Mouse (Mus musculus) heart, adult 2 months (tissue): ENCODE data around the gene Cd164l2. TPM values are rescaled to one million over a fixed set of nuclear protein-coding genes. Genes with fewer than 3 reads are reported as not detected.

Source experiments
- DNase-seq, 2 experiments: peaks; one replicate each; pipeline ENCODE4 v3.0.0; 2021
- H3K27ac ChIP-seq: fragments of 200-600 bp; 2 replicates; pipeline ENCODE4 v1.8.1; 2022
- H3K27me3 ChIP-seq: fragments of 200-500 bp; 2 replicates; pipeline ENCODE4 v1.6.1; 2012; ENCODE audit warnings: mild to moderate bottlenecking, low read length, inconsistent platforms, mixed read lengths; ENCODE audit not compliant: control insufficient read depth, insufficient read depth
- H3K36me3 ChIP-seq: fragments of 200-500 bp; 2 replicates; pipeline ENCODE4 v1.6.1; 2012; ENCODE audit warnings: low read length, inconsistent platforms; ENCODE audit not compliant: control insufficient read depth, insufficient read depth
- H3K4me1 ChIP-seq: fragments of 200-500 bp; 2 replicates; pipeline ENCODE4 v1.6.1; 2011; ENCODE audit warnings: low read length; ENCODE audit not compliant: control insufficient read depth, insufficient read depth
- H3K4me3 ChIP-seq: fragments of 200-600 bp; 2 replicates; pipeline ENCODE4 v1.8.1; 2022
- H3K79me2 ChIP-seq: fragments of 200-500 bp; replicated peaks from 2 replicates; pipeline ENCODE4 v1.6.1; 2012; ENCODE audit warnings: mild to moderate bottlenecking, inconsistent platforms, low read length, moderate library complexity, mixed read lengths; ENCODE audit not compliant: control insufficient read depth, insufficient read depth
- H3K9ac ChIP-seq: fragments of 200-500 bp; 2 replicates; pipeline ENCODE4 v1.6.1; 2012; ENCODE audit warnings: low read depth, mild to moderate bottlenecking, control low read depth, inconsistent platforms, low read length, mixed read lengths
- CTCF ChIP-seq: fragments of 200-600 bp; IDR thresholded peaks from 2 replicates; pipeline ENCODE4 v1.8.1; 2022; ENCODE audit warnings: antibody characterized with exemption, mild to moderate bottlenecking, moderate library complexity
- EP300 ChIP-seq: fragments of 200-500 bp; IDR thresholded peaks from 2 replicates; pipeline ENCODE4 v1.6.1; 2011; ENCODE audit warnings: low read depth, low read length, control low read depth; ENCODE audit not compliant: insufficient read depth
- POLR2A ChIP-seq: fragments of 200-500 bp; IDR thresholded peaks from 2 replicates; pipeline ENCODE4 v1.6.1; 2011; ENCODE audit warnings: mild to moderate bottlenecking, low read depth, low read length, control low read depth; ENCODE audit not compliant: insufficient read depth
- WGBS: fragments of 180-500 bp; shearing (Covaris S2); methylation state at CpG from one replicate; pipeline ENCODE4 v1.1.7; 2018; 5-methylcytosine and 5-hydroxymethylcytosine counted together
- intact Hi-C: fragments of 180-260 bp; cut with DNase I; formaldehyde crosslinking; loops from one replicate; pipeline ENCODE4 v1.15.1; 2025
- microRNA-seq, 2 experiments: library from miRNA; unstranded; fragments of <30 nt; microRNA quantifications; one replicate each; pipeline ENCODE4 v1.2.0; 2021
- polyA plus RNA-seq: library from polyadenylated mRNA; depleted of rRNA; stranded (reverse); fragments of >200 nt; gene quantifications from 2 replicates; pipeline ENCODE4 v1.2.3, GENCODE M21; 2012; rRNA removed
- total RNA-seq, 2 experiments: library from RNA; stranded (reverse); gene quantifications; 2 replicates each; pipeline ENCODE4 v1.2.3; 2021

The Cd164l2 gene
- total and polyA plus RNA-seq, 3 experiments: 0.66 TPM; not detected in 2

DNA sequence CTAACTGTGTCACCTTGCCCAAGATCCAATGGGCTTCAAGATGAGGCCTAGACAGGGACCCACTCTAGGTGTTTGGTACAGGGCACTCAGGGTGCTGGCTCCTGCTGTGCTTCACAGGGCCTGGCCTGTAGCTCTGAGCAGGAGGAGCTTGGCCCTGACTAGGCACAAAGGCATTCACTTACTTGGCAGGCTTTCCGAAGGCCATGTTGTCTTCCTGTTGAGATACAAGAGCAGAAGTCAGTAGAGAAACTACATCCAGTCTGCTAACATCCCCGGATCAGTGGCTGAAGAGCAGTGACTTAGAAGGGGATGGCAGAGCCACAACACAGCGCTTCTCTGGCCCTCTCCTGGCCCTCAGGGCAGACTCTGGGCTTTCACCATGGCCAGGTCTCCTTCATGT is 57.7 kb downstream of the Cd164l2 start:
- intact Hi-C loops: no loop called here
- H3K27ac ChIP-seq: peak overlapping the region; percentile 49
- no peak overlapping the region for H3K4me3 ChIP-seq
- 38% methylated on average over 3 of the region's 3 CpGs for WGBS
- DNase-seq: peak; percentile 66 to 76
- no peaks in the 10 kb centered on the region for H3K27me3 ChIP-seq
- no peak for TF ChIP-seq CTCF
- TF ChIP-seq EP300: no peak
- no peak for TF ChIP-seq POLR2A
- H3K9ac ChIP-seq: no peak overlapping the region
- H3K36me3 ChIP-seq: no peaks in the 10 kb centered on the region; the same call in 1 of the 2 replicates
- H3K79me2 ChIP-seq: 0 out of 2 replicates have a peak, but pooled peaks cover under 1% of the 10 kb centered on the region
- H3K4me1 ChIP-seq: peaks cover 13% of the 10 kb centered on the region

DNA sequence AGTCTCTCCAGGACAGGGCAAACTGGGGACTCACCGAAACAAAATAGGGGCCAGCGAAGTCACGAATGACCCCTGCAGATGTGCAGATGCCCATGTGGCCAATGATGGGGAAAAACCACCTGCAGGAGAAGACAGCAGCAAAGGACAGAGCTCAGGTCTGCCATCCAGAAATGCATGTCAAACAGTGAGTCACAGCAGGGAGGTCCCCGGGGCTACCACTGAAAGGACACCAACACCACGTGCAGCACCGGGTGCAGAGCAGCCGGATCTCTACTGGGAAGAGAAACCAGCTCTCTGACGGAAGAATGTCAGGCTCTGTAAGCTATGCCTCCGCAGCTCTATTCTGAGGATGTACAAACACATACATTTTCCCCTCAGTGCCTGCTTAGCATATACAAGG is 59.0 kb downstream of the Cd164l2 start:
- no peak for DNase-seq
- intact Hi-C loops: no loop called here
- 84% methylated on average over 9 of the region's 9 CpGs for WGBS
- peaks cover 4% of the 10 kb centered on the region for H3K79me2 ChIP-seq
- H3K4me1 ChIP-seq: peaks cover 12% of the 10 kb centered on the region
- H3K9ac ChIP-seq: no peak overlapping the region
- no peaks in the 10 kb centered on the region; the same call in 1 of the 2 replicates for H3K36me3 ChIP-seq
- TF ChIP-seq EP300 (no peak), POLR2A (no peak), CTCF (no peak)
- no peaks in the 10 kb centered on the region for H3K27me3 ChIP-seq
- H3K27ac ChIP-seq: no peak overlapping the region
- H3K4me3 ChIP-seq: no peak overlapping the region

Small RNA genes within 50 kb of the gene (microRNA-seq; reads per million reads assigned to microRNA genes)
- gene Mir7017: 0 to 0.39 reads per million in 2 experiments

Other genes starting within 250 kb of the Cd164l2 start
- gene Fgr, start 238.0 kb upstream of the Cd164l2 start, total RNA-seq: under 1 TPM; 0.43 to 0.47 TPM
- 0.73 and 1.7 TPM in 2 replicates for gene Fgr, start 238.0 kb upstream of the Cd164l2 start, polyA plus RNA-seq
- gene Ahdc1, start 200.9 kb upstream of the Cd164l2 start, total RNA-seq: 10 to 100 TPM; 42.6 to 50.9 TPM
- 19.5 and 21.8 TPM in 2 replicates for gene Ahdc1, start 200.9 kb upstream of the Cd164l2 start, polyA plus RNA-seq
- gene Wasf2, start 81.6 kb upstream of the Cd164l2 start, total RNA-seq: 10 to 100 TPM; 77.5 to 83.8 TPM
- 34.6 and 39.7 TPM in 2 replicates for gene Wasf2, start 81.6 kb upstream of the Cd164l2 start, polyA plus RNA-seq
- gene Gpr3, start 405 bp downstream of the Cd164l2 start, total RNA-seq: under 1 TPM in 1 of 2 experiments, not detected in 1; 0.11 TPM
- gene Gpr3, start 405 bp downstream of the Cd164l2 start, polyA plus RNA-seq: 0.15 and 0.37 TPM in 2 replicates
- gene Map3k6, start 28.7 kb downstream of the Cd164l2 start, total RNA-seq: 10 to 100 TPM; 16.3 to 27.3 TPM
- gene Map3k6, start 28.7 kb downstream of the Cd164l2 start, polyA plus RNA-seq: 12.0 and 15.7 TPM in 2 replicates
- under 1 TPM; 0.29 to 0.61 TPM for gene Sytl1, start 51.0 kb downstream of the Cd164l2 start, total RNA-seq
- gene Sytl1, start 51.0 kb downstream of the Cd164l2 start, polyA plus RNA-seq: 0.53 and 0.80 TPM in 2 replicates
- 10 to 100 TPM; 31.9 to 33.9 TPM for gene Tmem222, start 65.7 kb downstream of the Cd164l2 start, total RNA-seq
- 48.3 and 72.9 TPM in 2 replicates for gene Tmem222, start 65.7 kb downstream of the Cd164l2 start, polyA plus RNA-seq
- 10 to 100 TPM; 73.6 to 96.1 TPM for gene Wdtc1, start 141.3 kb downstream of the Cd164l2 start, total RNA-seq
- 61.8 and 65.1 TPM in 2 replicates for gene Wdtc1, start 141.3 kb downstream of the Cd164l2 start, polyA plus RNA-seq
- gene Slc9a1, start 157.6 kb downstream of the Cd164l2 start, total RNA-seq: 10 to 100 TPM; 17.0 to 17.4 TPM
- gene Slc9a1, start 157.6 kb downstream of the Cd164l2 start, polyA plus RNA-seq: 21.4 and 21.5 TPM in 2 replicates